12 mouse cellular contexts compared by ENCODE assay signal in genomic region chr1:164405385-164405802, GRCm38 (mm10). TPM values are rescaled to one million over a fixed set of nuclear protein-coding genes. Genes with fewer than 3 reads are reported as not detected.
DNase-seq lines count a peak whose midpoint lies in the region; ATAC-seq and TF ChIP-seq lines count a peak whose summit lies in the region.
"Had no signal": no experiment of that assay in that cellular context is flagged by ENCODE, and none has a peak within 500 bp of the region (broad histone marks: within the 10 kb centered on the region; RNA-seq: fewer than 3 reads in every experiment).

No protein-coding gene starts in this region.

- no peak overlapping the region for H3K9ac ChIP-seq in liver, embryonic 13.5 days
- H3K9ac ChIP-seq: embryonic facial prominence, embryonic 15.5 days had no signal

- no peaks in the 10 kb centered on the region for H3K9me3 ChIP-seq in liver, embryonic 13.5 days (replicated peaks)
- H3K9me3 ChIP-seq: embryonic facial prominence, embryonic 15.5 days; G1E had no signal

- WGBS in liver, embryonic 13.5 days (ENCODE audit: insufficient replicate concordance) = 38% methylated on average over 5 of the region's 5 CpGs

- H3K27ac ChIP-seq in liver, embryonic 13.5 days = no peak overlapping the region
- H3K27ac ChIP-seq in bone marrow macrophage, adult 2 months (ENCODE audit: insufficient read depth, low read depth, low read length) = peak overlapping the region; percentile 73
- H3K27ac ChIP-seq: embryonic facial prominence, embryonic 15.5 days had no signal

- DNase-seq in liver, embryonic 13.5 days = no peak
- DNase-seq in liver = no peak
- peak; percentile 7 to 37 for DNase-seq in heart, postnatal 36 days
- peak; percentile 4 to 18 for DNase-seq in natural killer cell, adult 2 months (ENCODE audit: low spot score in 2 of 2)
- no peak for DNase-seq in layer of hippocampus, postnatal 25 days (ENCODE audit: extremely low spot score in 1 of 2, low spot score in 1 of 2)
- no peak for DNase-seq in layer of hippocampus, postnatal 14 days (ENCODE audit: low spot score in 2 of 2)
- no peak for DNase-seq in spleen, postnatal 14 days (ENCODE audit: low spot score in 2 of 2)
- DNase-seq: cerebellum, adult 11-12 months; kidney, postnatal 4 days had no signal

- no peak for TF ChIP-seq POLR2A in bone marrow macrophage, adult 2 months (IDR thresholded peaks at IDR 0.05; ENCODE audit: borderline replicate concordance, low read depth, low read length)

- 0 out of 2 replicates have a peak, but pooled peaks cover 3% of the 10 kb centered on the region for H3K4me1 ChIP-seq in liver, embryonic 13.5 days (replicated peaks)
- peaks cover 13% of the 10 kb centered on the region for H3K4me1 ChIP-seq in bone marrow macrophage, adult 2 months (ENCODE audit: control insufficient read depth, insufficient read depth, low read length)
- H3K4me1 ChIP-seq: embryonic facial prominence, embryonic 15.5 days had no signal

- intact Hi-C loops in heart, postnatal 36 days (cut with DNase I) = no loop called here

- 0 out of 2 replicates have a peak, but pooled peaks have one; percentile 34 for ATAC-seq in liver, embryonic 13.5 days (ENCODE audit: low read depth)

- peaks cover 7% of the 10 kb centered on the region; the same call in 1 of the 2 replicates for H3K36me3 ChIP-seq in liver, embryonic 13.5 days

- no peak for TF ChIP-seq CTCF in bone marrow macrophage, adult 2 months (IDR thresholded peaks at IDR 0.05; ENCODE audit: low read depth, low read length)

- H3K4me3 ChIP-seq in liver, embryonic 13.5 days (replicated peaks) = no peak overlapping the region
- no peak overlapping the region for H3K4me3 ChIP-seq in bone marrow macrophage, adult 2 months (ENCODE audit: insufficient read depth, low read length)
- H3K4me3 ChIP-seq: embryonic facial prominence, embryonic 15.5 days had no signal

- H3K27me3 ChIP-seq in liver, embryonic 13.5 days = no peaks in the 10 kb centered on the region
- H3K27me3 ChIP-seq: embryonic facial prominence, embryonic 15.5 days had no signal

- no peak overlapping the region for H3K4me2 ChIP-seq in liver, embryonic 13.5 days
- H3K4me2 ChIP-seq: embryonic facial prominence, embryonic 15.5 days had no signal

RNA-seq across cellular contexts. Expression of gene Atp1b1, which starts 52.8 kb away (rescaled TPM):
- polyA plus RNA-seq in liver, embryonic 13.5 days (2015; fragmentation: Nextera tagmentation; extraction: Ambion mirVana) = 9.1 and 12.0 TPM in 2 replicates
- not detected in 2 replicates for polyA plus RNA-seq in bone marrow macrophage, adult 2 months (2012; ENCODE audit: insufficient read depth, insufficient read length, missing spikeins)
- total RNA-seq in heart, postnatal 36 days (2021) = 100 to 1,000 TPM; 382 to 399 TPM
- 1,000 to 10,000 TPM; 2,052 to 2,072 TPM for total RNA-seq in layer of hippocampus, postnatal 25 days (2021)
- total RNA-seq in layer of hippocampus, postnatal 14 days (2021) = 1,000 to 10,000 TPM; 1,876 to 1,908 TPM
- polyA plus RNA-seq: G1E had no signal

Comparison
In these comparisons a context has a peak if more than half of its experiments do, and no peak if none do; other contexts are left out.
1. DNase-seq: peak in heart, postnatal 36 days (2 of 2) and natural killer cell, adult 2 months (2 of 2); none in liver, embryonic 13.5 days (single experiment), liver (single experiment), layer of hippocampus, postnatal 25 days (0 of 2), layer of hippocampus, postnatal 14 days (0 of 2) and spleen, postnatal 14 days (0 of 2).
2. RNA of gene Atp1b1, which starts 52.8 kb away (total RNA-seq): 2,052 to 2,072 TPM in layer of hippocampus, postnatal 25 days and 1,876 to 1,908 TPM in layer of hippocampus, postnatal 14 days; 382 to 399 TPM in heart, postnatal 36 days; every median in the first group is over 4 times any median in the second.